Comparison of ENCODE assay signal across 13 mouse cellular contexts in genomic region chr11:5913256-5913655, GRCm38 (mm10). TPM values are rescaled to one million over a fixed set of nuclear protein-coding genes. Genes with fewer than 3 reads are reported as not detected.
DNase-seq lines count a peak whose midpoint lies in the region; ATAC-seq and TF ChIP-seq lines count a peak whose summit lies in the region.
"Had no signal": no experiment of that assay in that cellular context is flagged by ENCODE, and none has a peak within 500 bp of the region (broad histone marks: within the 10 kb centered on the region; RNA-seq: fewer than 3 reads in every experiment).

No protein-coding gene starts in this region.

- H3K9ac ChIP-seq in embryonic facial prominence, embryonic 14.5 days (ENCODE audit: low read depth, low read length) = no peak overlapping the region
- H3K9ac ChIP-seq in hindbrain, postnatal 0 days (replicated peaks; ENCODE audit: low read length) = no peak overlapping the region
- no peak overlapping the region for H3K9ac ChIP-seq in hindbrain, embryonic 16.5 days (ENCODE audit: low read depth, low read length)

- no peak overlapping the region for H3K4me3 ChIP-seq in embryonic facial prominence, embryonic 14.5 days (ENCODE audit: low read depth, low read length)
- no peak overlapping the region for H3K4me3 ChIP-seq in embryonic facial prominence, embryonic 10.5 days
- H3K4me3 ChIP-seq in hindbrain, postnatal 0 days (ENCODE audit: low read length) = no peak overlapping the region
- H3K4me3 ChIP-seq in hindbrain, embryonic 16.5 days (ENCODE audit: low read length) = no peak overlapping the region
- H3K4me3 ChIP-seq: left cerebral cortex, adult 2 months; megakaryocyte, embryonic 14.5 days had no signal

- no peaks in the 10 kb centered on the region for H3K36me3 ChIP-seq in embryonic facial prominence, embryonic 14.5 days (ENCODE audit: control insufficient read depth, insufficient read depth, low read length)
- no peaks in the 10 kb centered on the region for H3K36me3 ChIP-seq in embryonic facial prominence, embryonic 10.5 days (replicated peaks)
- H3K36me3 ChIP-seq in hindbrain, postnatal 0 days (ENCODE audit: insufficient read depth, low read length) = no peaks in the 10 kb centered on the region
- no peaks in the 10 kb centered on the region for H3K36me3 ChIP-seq in hindbrain, embryonic 16.5 days (ENCODE audit: control insufficient read depth, insufficient read depth, low read length)

- no peaks in the 10 kb centered on the region for H3K27me3 ChIP-seq in embryonic facial prominence, embryonic 14.5 days (replicated peaks; ENCODE audit: control insufficient read depth, insufficient read depth, low read length)
- peaks cover 8% of the 10 kb centered on the region; the same call in 1 of the 2 replicates for H3K27me3 ChIP-seq in embryonic facial prominence, embryonic 10.5 days (replicated peaks; ENCODE audit: low read depth, poor library complexity, severe bottlenecking)
- H3K27me3 ChIP-seq in hindbrain, postnatal 0 days (ENCODE audit: insufficient read depth, low read length) = no peaks in the 10 kb centered on the region
- no peaks in the 10 kb centered on the region for H3K27me3 ChIP-seq in hindbrain, embryonic 16.5 days (replicated peaks; ENCODE audit: control insufficient read depth, insufficient read depth, low read length)

- ATAC-seq in embryonic facial prominence, embryonic 14.5 days (ENCODE audit: low read depth) = 0 out of 2 replicates have a peak, but pooled peaks have one; percentile 19
- peak; percentile 21; the same call in 1 of the 2 replicates for ATAC-seq in hindbrain, postnatal 0 days
- no peak for ATAC-seq in hindbrain, embryonic 16.5 days
- ATAC-seq: forebrain, embryonic 14.5 days had no signal

- TF ChIP-seq CTCF in hindbrain, postnatal 0 days (IDR thresholded peaks at IDR 0.05; ENCODE audit: low read depth) = no peak

- H3K9me3 ChIP-seq in embryonic facial prominence, embryonic 14.5 days (ENCODE audit: control insufficient read depth, low read length) = no peaks in the 10 kb centered on the region
- H3K9me3 ChIP-seq in embryonic facial prominence, embryonic 10.5 days = no peaks in the 10 kb centered on the region
- H3K9me3 ChIP-seq in hindbrain, postnatal 0 days (ENCODE audit: low read length) = no peaks in the 10 kb centered on the region
- H3K9me3 ChIP-seq in hindbrain, embryonic 16.5 days (ENCODE audit: control insufficient read depth, low read length) = no peaks in the 10 kb centered on the region
- H3K9me3 ChIP-seq: megakaryocyte, embryonic 14.5 days had no signal

- no peaks in the 10 kb centered on the region for H3K4me1 ChIP-seq in embryonic facial prominence, embryonic 14.5 days (ENCODE audit: control insufficient read depth, insufficient read depth, low read length)
- 0 out of 2 replicates have a peak, but pooled peaks cover 6% of the 10 kb centered on the region for H3K4me1 ChIP-seq in embryonic facial prominence, embryonic 10.5 days
- no peaks in the 10 kb centered on the region; the same call in 1 of the 2 replicates for H3K4me1 ChIP-seq in hindbrain, postnatal 0 days (ENCODE audit: insufficient read depth, low read length)
- H3K4me1 ChIP-seq in hindbrain, embryonic 16.5 days (ENCODE audit: control insufficient read depth, insufficient read depth, low read depth, low read length) = no peaks in the 10 kb centered on the region

- H3K27ac ChIP-seq in embryonic facial prominence, embryonic 14.5 days (replicated peaks; ENCODE audit: low read depth, low read length) = no peak overlapping the region
- H3K27ac ChIP-seq in embryonic facial prominence, embryonic 10.5 days (replicated peaks) = no peak overlapping the region
- no peak overlapping the region for H3K27ac ChIP-seq in hindbrain, postnatal 0 days
- H3K27ac ChIP-seq in hindbrain, embryonic 16.5 days (ENCODE audit: low read depth, low read length) = no peak overlapping the region

- 68% methylated on average over 8 of the region's 8 CpGs for WGBS in embryonic facial prominence, embryonic 14.5 days
- WGBS in embryonic facial prominence, embryonic 10.5 days = 75% methylated on average over 8 of the region's 8 CpGs
- WGBS in hindbrain, postnatal 0 days = 61% methylated on average over 8 of the region's 8 CpGs
- 67% methylated on average over 8 of the region's 8 CpGs for WGBS in hindbrain, embryonic 16.5 days

- no peak for DNase-seq in embryonic facial prominence, embryonic 14.5 days (ENCODE audit: low spot score)
- DNase-seq in embryonic facial prominence, embryonic 10.5 days (ENCODE audit: low spot score) = no peak
- DNase-seq in hindbrain, postnatal 0 days (ENCODE audit: low spot score) = no peak
- DNase-seq in lung, postnatal 36 days = peak; percentile 24
- DNase-seq in lung, postnatal 25 days (ENCODE audit: low spot score) = no peak
- peak; percentile 45 to 58 for DNase-seq in cerebellum, postnatal 25 days

- no peak overlapping the region for H3K4me2 ChIP-seq in embryonic facial prominence, embryonic 14.5 days (ENCODE audit: low read depth, low read length)
- no peak overlapping the region for H3K4me2 ChIP-seq in hindbrain, postnatal 0 days (ENCODE audit: low read depth, low read length)
- no peak overlapping the region for H3K4me2 ChIP-seq in hindbrain, embryonic 16.5 days (ENCODE audit: low read length)

RNA-seq across cellular contexts. Expression of gene Myl7, which starts 14.7 kb away (rescaled TPM):
- polyA plus RNA-seq in embryonic facial prominence, embryonic 14.5 days (2014; fragmentation: Nextera tagmentation; extraction: Ambion mirVana) = 0.63 and 1.5 TPM in 2 replicates
- 5.4 and 23.9 TPM in 2 replicates for polyA plus RNA-seq in embryonic facial prominence, embryonic 10.5 days (2016; fragmentation: Nextera tagmentation; extraction: Ambion mirVana)
- total RNA-seq in hindbrain, postnatal 0 days (2014; rRNA removed) = 0.79 TPM in 1 of 2 replicates, not detected in the other
- not detected in 2 replicates for polyA plus RNA-seq in hindbrain, postnatal 0 days (2015; fragmentation: Nextera tagmentation; extraction: Ambion mirVana)
- polyA plus RNA-seq in hindbrain, embryonic 16.5 days (2015; fragmentation: Nextera tagmentation; extraction: Ambion mirVana) = 0.49 TPM in 1 of 2 replicates, not detected in the other
- total RNA-seq: granulocyte monocyte progenitor cell, adult 5-6 weeks; layer of hippocampus, adult 8-10 months; left cerebral cortex, adult 2 months; midbrain, postnatal 0 days had no signal
- polyA plus RNA-seq: forebrain, embryonic 14.5 days; midbrain, postnatal 0 days had no signal

RNA-seq across cellular contexts. Expression of gene Pold2, which starts 35.2 kb away (rescaled TPM):
- polyA plus RNA-seq in embryonic facial prominence, embryonic 14.5 days (2014; fragmentation: Nextera tagmentation; extraction: Ambion mirVana) = 83.2 and 98.3 TPM in 2 replicates
- 155 and 161 TPM in 2 replicates for polyA plus RNA-seq in embryonic facial prominence, embryonic 10.5 days (2016; fragmentation: Nextera tagmentation; extraction: Ambion mirVana)
- total RNA-seq in hindbrain, postnatal 0 days (2014; rRNA removed) = 32.9 and 36.6 TPM in 2 replicates
- 49.5 and 51.6 TPM in 2 replicates for polyA plus RNA-seq in hindbrain, postnatal 0 days (2015; fragmentation: Nextera tagmentation; extraction: Ambion mirVana)
- 59.6 and 62.5 TPM in 2 replicates for polyA plus RNA-seq in hindbrain, embryonic 16.5 days (2015; fragmentation: Nextera tagmentation; extraction: Ambion mirVana)

RNA-seq across cellular contexts. Expression of gene Gck, which starts 36.6 kb away (rescaled TPM):
- polyA plus RNA-seq in embryonic facial prominence, embryonic 14.5 days (2014; fragmentation: Nextera tagmentation; extraction: Ambion mirVana) = 1.0 and 2.3 TPM in 2 replicates
- 1.9 and 2.8 TPM in 2 replicates for polyA plus RNA-seq in embryonic facial prominence, embryonic 10.5 days (2016; fragmentation: Nextera tagmentation; extraction: Ambion mirVana)
- total RNA-seq in hindbrain, postnatal 0 days (2014; rRNA removed) = 3.2 and 9.1 TPM in 2 replicates
- 7.1 and 7.5 TPM in 2 replicates for polyA plus RNA-seq in hindbrain, postnatal 0 days (2015; fragmentation: Nextera tagmentation; extraction: Ambion mirVana)
- 5.7 and 6.6 TPM in 2 replicates for polyA plus RNA-seq in hindbrain, embryonic 16.5 days (2015; fragmentation: Nextera tagmentation; extraction: Ambion mirVana)
- total RNA-seq: granulocyte monocyte progenitor cell, adult 5-6 weeks had no signal

RNA-seq across cellular contexts. Expression of gene Ykt6, which starts 42.2 kb away (rescaled TPM):
- polyA plus RNA-seq in embryonic facial prominence, embryonic 14.5 days (2014; fragmentation: Nextera tagmentation; extraction: Ambion mirVana) = 30.9 and 33.1 TPM in 2 replicates
- polyA plus RNA-seq in embryonic facial prominence, embryonic 10.5 days (2016; fragmentation: Nextera tagmentation; extraction: Ambion mirVana) = 56.0 and 56.8 TPM in 2 replicates
- 130 TPM in 2 replicates for total RNA-seq in hindbrain, postnatal 0 days (2014; rRNA removed)
- 72.3 and 81.7 TPM in 2 replicates for polyA plus RNA-seq in hindbrain, postnatal 0 days (2015; fragmentation: Nextera tagmentation; extraction: Ambion mirVana)
- polyA plus RNA-seq in hindbrain, embryonic 16.5 days (2015; fragmentation: Nextera tagmentation; extraction: Ambion mirVana) = 98.9 and 99.7 TPM in 2 replicates

RNA-seq across cellular contexts. Expression of gene Aebp1, which starts 51.5 kb away (rescaled TPM):
- polyA plus RNA-seq in embryonic facial prominence, embryonic 14.5 days (2014; fragmentation: Nextera tagmentation; extraction: Ambion mirVana) = 68.8 and 73.6 TPM in 2 replicates
- 9.0 TPM in 2 replicates for polyA plus RNA-seq in embryonic facial prominence, embryonic 10.5 days (2016; fragmentation: Nextera tagmentation; extraction: Ambion mirVana)
- 21.2 and 24.9 TPM in 2 replicates for total RNA-seq in hindbrain, postnatal 0 days (2014; rRNA removed)
- 30.6 and 33.3 TPM in 2 replicates for polyA plus RNA-seq in hindbrain, postnatal 0 days (2015; fragmentation: Nextera tagmentation; extraction: Ambion mirVana)
- polyA plus RNA-seq in hindbrain, embryonic 16.5 days (2015; fragmentation: Nextera tagmentation; extraction: Ambion mirVana) = 27.4 and 35.8 TPM in 2 replicates
- total RNA-seq: granulocyte monocyte progenitor cell, adult 5-6 weeks had no signal

Comparison
In these comparisons a context has a peak if more than half of its experiments do, and no peak if none do; other contexts are left out.
1. DNase-seq: peak in lung, postnatal 36 days (single experiment) and cerebellum, postnatal 25 days (2 of 2); none in embryonic facial prominence, embryonic 14.5 days (single experiment), embryonic facial prominence, embryonic 10.5 days (single experiment), hindbrain, postnatal 0 days (single experiment) and lung, postnatal 25 days (single experiment).